Mouse (Mus musculus) lung, embryonic 14.5 days (tissue): ENCODE data around the gene Timmdc1. TPM values are rescaled to one million over a fixed set of nuclear protein-coding genes. Genes with fewer than 3 reads are reported as not detected.

Experiments
- ATAC-seq: fragments of 200-750 bp; cut with Nextera tagmentation; 2 replicates; pipeline ENCODE4 v1.8.0; 2017; ENCODE audit warnings: mild to moderate bottlenecking, moderate TSS enrichment, moderate library complexity; ENCODE audit not compliant: insufficient read depth
- DNase-seq: peaks from one replicate; pipeline ENCODE4 v3.0.0-alpha.2; 2015
- H3K27ac ChIP-seq: fragments of 300-500 bp; sonication (generic); 2 replicates; pipeline ENCODE4 v1.5.1; 2014; ENCODE audit warnings: low read depth, mild to moderate bottlenecking, moderate library complexity
- H3K27me3 ChIP-seq: fragments of 300-500 bp; sonication (generic); 2 replicates; pipeline ENCODE4 v1.6.1; 2014; ENCODE audit warnings: low read length, control low read depth; ENCODE audit not compliant: insufficient read depth
- H3K36me3 ChIP-seq: fragments of 300-500 bp; sonication (generic); 2 replicates; pipeline ENCODE4 v1.6.1; 2014; ENCODE audit warnings: control low read depth; ENCODE audit not compliant: insufficient read depth
- H3K4me1 ChIP-seq: fragments of 300-500 bp; sonication (generic); 2 replicates; pipeline ENCODE4 v1.6.1; 2014; ENCODE audit warnings: antibody characterized with exemption, control low read depth; ENCODE audit not compliant: insufficient read depth
- H3K4me2 ChIP-seq: fragments of 300-500 bp; sonication (generic); 2 replicates; pipeline ENCODE4 v1.6.1; 2014; ENCODE audit warnings: mild to moderate bottlenecking
- H3K4me3 ChIP-seq: fragments of 300-500 bp; sonication (generic); 2 replicates; pipeline ENCODE4 v1.5.1; 2014; ENCODE audit warnings: low read depth, low read length
- H3K9ac ChIP-seq: fragments of 300-500 bp; sonication (generic); 2 replicates; pipeline ENCODE4 v1.6.1; 2014
- H3K9me3 ChIP-seq: fragments of 300-500 bp; sonication (generic); 2 replicates; pipeline ENCODE4 v1.6.1; 2016; ENCODE audit warnings: low read depth, low read length, control low read depth
- CTCF ChIP-seq: IDR thresholded peaks from 2 replicates; pipeline ENCODE4 v1.5.1; 2016; ENCODE audit warnings: antibody characterized with exemption, low read depth
- WGBS: fragments of 180-500 bp; shearing (Covaris S2); extraction: QIAGEN DNeasy Blood & Tissue Kit; methylation state at CpG from one replicate; pipeline ENCODE4 v1.1.7; 2014; 5-methylcytosine and 5-hydroxymethylcytosine counted together
- polyA plus RNA-seq: library from polyadenylated mRNA; unstranded; fragments of >200 nt; fragmentation: Nextera tagmentation; extraction: Ambion mirVana; gene quantifications from 2 replicates; pipeline ENCODE4 v1.2.1, GENCODE M21; 2014

Gene Timmdc1
- polyA plus RNA-seq, 1 experiment from 2014 or later = 25.1 TPM

GRCm38 (mm10) chr16:38453952-38454351 is 68.5 kb downstream of the Timmdc1 start:
- TF ChIP-seq CTCF = no peak
- 82% methylated on average over 4 of the region's 4 CpGs for WGBS
- no peak for ATAC-seq

GRCm38 (mm10) chr16:38453203-38453553 is 69.3 kb downstream of the Timmdc1 start:
- peak overlapping the region; percentile 88 for H3K9ac ChIP-seq
- H3K9me3 ChIP-seq = no peaks in the 10 kb centered on the region
- no peaks in the 10 kb centered on the region for H3K27me3 ChIP-seq
- no peaks in the 10 kb centered on the region for H3K4me1 ChIP-seq
- peak overlapping the region; percentile 56 for H3K4me3 ChIP-seq
- ATAC-seq = no peak
- TF ChIP-seq CTCF = no peak
- H3K4me2 ChIP-seq = peak overlapping the region; percentile 76
- no peak for DNase-seq
- H3K27ac ChIP-seq = peak overlapping the region; percentile 89
- WGBS = 27% methylated on average over 3 of the region's 3 CpGs
- H3K36me3 ChIP-seq = peaks cover 22% of the 10 kb centered on the region

More at GRCm38 (mm10) chr16:38453952-38454351, 68.5 kb downstream of the Timmdc1 start:
- DNase-seq = no peak
- Histone ChIP-seq H3K36me3 (peaks cover 15% of the 10 kb centered on the region), H3K27ac (no peak overlapping the region), H3K9ac (no peak overlapping the region), H3K9me3 (no peaks in the 10 kb centered on the region), H3K4me3 (no peak overlapping the region), H3K27me3 (no peaks in the 10 kb centered on the region), H3K4me1 (no peaks in the 10 kb centered on the region), H3K4me2 (no peak overlapping the region)

GRCm38 (mm10) chr16:38452442-38453202 is 69.8 kb downstream of the Timmdc1 start, which contains the start of gene Adprh:
Gene Adprh, minus strand, starts transcription at chr16:38452703.
- H3K27me3 ChIP-seq = no peaks in the 10 kb centered on the region
- peaks cover 28% of the 10 kb centered on the region for H3K36me3 ChIP-seq
- under 1% methylated on average over 60 of the region's 61 CpGs for WGBS
- no peak for TF ChIP-seq CTCF
- H3K9ac ChIP-seq = peak within 1 kb of the TSS; percentile 88
- H3K4me3 ChIP-seq = peak within 1 kb of the TSS; percentile 56
- peak within 1 kb of the TSS; percentile 89 for H3K27ac ChIP-seq
- no peaks in the 10 kb centered on the region for H3K4me1 ChIP-seq
- peak within 1 kb of the TSS; percentile 76 for H3K4me2 ChIP-seq
- H3K9me3 ChIP-seq = no peaks in the 10 kb centered on the region
- ATAC-seq (peak; percentile 98), DNase-seq (peak; percentile 96)

GRCm38 (mm10) chr16:38451421-38452205 is 70.8 kb downstream of the Timmdc1 start:
- no peaks in the 10 kb centered on the region for H3K9me3 ChIP-seq
- peaks cover 38% of the 10 kb centered on the region for H3K36me3 ChIP-seq
- H3K4me3 ChIP-seq = peak overlapping the region; percentile 56
- WGBS = 39% methylated on average over 12 of the region's 12 CpGs
- H3K27ac ChIP-seq = peak overlapping the region; percentile 89; the same call in 1 of the 2 replicates
- H3K27me3 ChIP-seq = no peaks in the 10 kb centered on the region
- ATAC-seq (peak; percentile 7; the same call in 1 of the 2 replicates), DNase-seq (peak; percentile 34)
- TF ChIP-seq CTCF = no peak
- peak overlapping the region; percentile 76 for H3K4me2 ChIP-seq
- no peaks in the 10 kb centered on the region for H3K4me1 ChIP-seq
- H3K9ac ChIP-seq = peak overlapping the region; percentile 88

GRCm38 (mm10) chr16:38450707-38451106 is 71.8 kb downstream of the Timmdc1 start:
- Histone ChIP-seq H3K9ac (no peak overlapping the region), H3K27ac (no peak overlapping the region), H3K4me2 (no peak overlapping the region), H3K4me3 (no peak overlapping the region), H3K4me1 (no peaks in the 10 kb centered on the region), H3K27me3 (no peaks in the 10 kb centered on the region), H3K9me3 (no peaks in the 10 kb centered on the region), H3K36me3 (peaks cover 47% of the 10 kb centered on the region)
- TF ChIP-seq CTCF = no peak
- DNase-seq (no peak), ATAC-seq (no peak)
- WGBS = 88% methylated on average over 7 of the region's 7 CpGs

GRCm38 (mm10) chr16:38448458-38448857 is 74.0 kb downstream of the Timmdc1 start:
- Histone ChIP-seq H3K4me1 (no peaks in the 10 kb centered on the region), H3K4me2 (no peak overlapping the region), H3K9me3 (no peaks in the 10 kb centered on the region), H3K4me3 (no peak overlapping the region), H3K27me3 (no peaks in the 10 kb centered on the region), H3K36me3 (peaks cover 63% of the 10 kb centered on the region), H3K9ac (no peak overlapping the region), H3K27ac (no peak overlapping the region)
- DNase-seq (no peak), ATAC-seq (no peak)
- TF ChIP-seq CTCF = no peak
- 93% methylated on average over 12 of the region's 12 CpGs for WGBS

Other genes with a start within 250 kb of the Timmdc1 start
- gene Nr1i2, start 227.8 kb downstream of the Timmdc1 start, polyA plus RNA-seq = not detected in 2 replicates
- 0.12 and 0.14 TPM in 2 replicates for gene Maats1, start 180.5 kb downstream of the Timmdc1 start, polyA plus RNA-seq
- gene Cox17, start 175.7 kb downstream of the Timmdc1 start, polyA plus RNA-seq = 126 and 149 TPM in 2 replicates
- gene Gm21987, start 175.6 kb downstream of the Timmdc1 start, polyA plus RNA-seq = not detected in 2 replicates
- gene Popdc2, start 160.5 kb downstream of the Timmdc1 start, polyA plus RNA-seq = 1.0 and 5.2 TPM in 2 replicates
- gene Pla1a, start 89.5 kb downstream of the Timmdc1 start, polyA plus RNA-seq = 0.14 TPM in 1 of 2 replicates, not detected in the other
- gene Adprh, start 70.0 kb downstream of the Timmdc1 start, polyA plus RNA-seq = 82.9 and 91.4 TPM in 2 replicates
- gene Cd80, start 67.1 kb downstream of the Timmdc1 start, polyA plus RNA-seq = 0.30 and 0.39 TPM in 2 replicates
- 61.2 and 63.4 TPM in 2 replicates for gene Poglut1, start 27.6 kb upstream of the Timmdc1 start, polyA plus RNA-seq
- 117 and 128 TPM in 2 replicates for gene Tmem39a, start 36.0 kb upstream of the Timmdc1 start, polyA plus RNA-seq
- 21.6 and 22.0 TPM in 2 replicates for gene Arhgap31, start 190.6 kb upstream of the Timmdc1 start, polyA plus RNA-seq
- gene B4galt4, start 219.6 kb upstream of the Timmdc1 start, polyA plus RNA-seq = 36.6 and 39.0 TPM in 2 replicates